ENCODE assay signal across 1 mouse cellular context in genomic region chr17:57106035-57106368, GRCm38 (mm10).
TF ChIP-seq lines count a peak whose summit lies in the region.

No protein-coding gene starts in this region.

TF ChIP-seq in CH12.LX, 34 proteins besides CTCF, POLR2A, EP300 and RAD21 (continued from another document):
- TF ChIP-seq BHLHE40 (IDR thresholded peaks at IDR 0.05; ENCODE audit: low read depth, low read length) = no peak
TF ChIP-seq in CH12.LX: peak in this region for 7.
